Mouse (Mus musculus): ENCODE measurements around the gene Tmem150c. TPM values are rescaled to one million over a fixed set of nuclear protein-coding genes. Genes with fewer than 3 reads are reported as not detected.

Gene Tmem150c
- polyA plus RNA-seq, 1 experiment from 2014 or later: 39.8 TPM

GRCm38 (mm10) chr5:100187035-100187901 is 27.7 kb upstream of the Tmem150c start:
- Histone ChIP-seq H3K27me3 (replicated peaks) (no peaks in the 10 kb centered on the region), H3K4me1 (no peaks in the 10 kb centered on the region), H3K4me3 (no peak overlapping the region), H3K9ac (no peak overlapping the region), H3K9me3 (no peaks in the 10 kb centered on the region), H3K27ac (no peak overlapping the region), H3K36me3 (replicated peaks) (no peaks in the 10 kb centered on the region), H3K4me2 (no peak overlapping the region)
- 78% methylated on average over 3 of the region's 3 CpGs for WGBS
- no peak for ATAC-seq (replicated peaks)

GRCm38 (mm10) chr5:100186618-100187017 is 27.0 kb upstream of the Tmem150c start:
- Histone ChIP-seq H3K27ac (no peak overlapping the region), H3K4me1 (no peaks in the 10 kb centered on the region), H3K36me3 (replicated peaks) (no peaks in the 10 kb centered on the region), H3K4me2 (no peak overlapping the region), H3K27me3 (replicated peaks) (no peaks in the 10 kb centered on the region), H3K4me3 (no peak overlapping the region), H3K9ac (no peak overlapping the region), H3K9me3 (no peaks in the 10 kb centered on the region)
- no peak for ATAC-seq (replicated peaks)
- 71% methylated on average over 7 of the region's 7 CpGs for WGBS

GRCm38 (mm10) chr5:100185895-100186294 is 26.3 kb upstream of the Tmem150c start:
- Histone ChIP-seq H3K4me1 (no peaks in the 10 kb centered on the region), H3K36me3 (replicated peaks) (no peaks in the 10 kb centered on the region), H3K4me2 (no peak overlapping the region), H3K27me3 (replicated peaks) (no peaks in the 10 kb centered on the region), H3K9me3 (no peaks in the 10 kb centered on the region), H3K4me3 (no peak overlapping the region), H3K27ac (no peak overlapping the region), H3K9ac (no peak overlapping the region)
- no peak for ATAC-seq (replicated peaks)
- WGBS: 32% methylated on average over 7 of the region's 7 CpGs

- Histone ChIP-seq H3K9me3 (no peaks in the 10 kb centered on the region), H3K9ac (no peak overlapping the region), H3K4me3 (no peak overlapping the region), H3K27ac (no peak overlapping the region), H3K27me3 (replicated peaks) (no peaks in the 10 kb centered on the region), H3K36me3 (replicated peaks) (no peaks in the 10 kb centered on the region), H3K4me2 (no peak overlapping the region), H3K4me1 (peaks cover 7% of the 10 kb centered on the region)
- 24% methylated on average over 1 of the region's 1 CpGs for WGBS
- ATAC-seq (replicated peaks): no peak
Observed at GRCm38 (mm10) chr5:100181011-100181410, 21.4 kb upstream of the Tmem150c start.

GRCm38 (mm10) chr5:100178781-100179165 is 19.2 kb upstream of the Tmem150c start:
- no peak overlapping the region for H3K27ac ChIP-seq
- ATAC-seq (replicated peaks): no peak
- no peaks in the 10 kb centered on the region for H3K27me3 ChIP-seq (replicated peaks)
- H3K4me3 ChIP-seq: no peak overlapping the region
- peaks cover 13% of the 10 kb centered on the region for H3K4me1 ChIP-seq
- 77% methylated on average over 2 of the region's 2 CpGs for WGBS
- no peaks in the 10 kb centered on the region for H3K9me3 ChIP-seq
- no peak overlapping the region for H3K9ac ChIP-seq
- no peak overlapping the region for H3K4me2 ChIP-seq
- no peaks in the 10 kb centered on the region for H3K36me3 ChIP-seq (replicated peaks)

GRCm38 (mm10) chr5:100178122-100178780 is 18.6 kb upstream of the Tmem150c start:
- Histone ChIP-seq H3K4me2 (no peak overlapping the region), H3K36me3 (replicated peaks) (no peaks in the 10 kb centered on the region), H3K4me3 (no peak overlapping the region), H3K4me1 (peaks cover 13% of the 10 kb centered on the region), H3K27ac (no peak overlapping the region), H3K27me3 (replicated peaks) (no peaks in the 10 kb centered on the region), H3K9ac (no peak overlapping the region), H3K9me3 (no peaks in the 10 kb centered on the region)
- peak; percentile 78 for ATAC-seq (replicated peaks)
- WGBS: 76% methylated on average over 4 of the region's 4 CpGs

GRCm38 (mm10) chr5:100177547-100177946 is 17.9 kb upstream of the Tmem150c start:
- no peak for ATAC-seq (replicated peaks)
- H3K4me1 ChIP-seq: peaks cover 13% of the 10 kb centered on the region
- no peak overlapping the region for H3K9ac ChIP-seq
- no peaks in the 10 kb centered on the region for H3K9me3 ChIP-seq
- WGBS: 74% methylated on average over 5 of the region's 5 CpGs
- no peaks in the 10 kb centered on the region for H3K36me3 ChIP-seq (replicated peaks)
- H3K4me3 ChIP-seq: no peak overlapping the region
- no peak overlapping the region for H3K27ac ChIP-seq
- H3K27me3 ChIP-seq (replicated peaks): no peaks in the 10 kb centered on the region
- H3K4me2 ChIP-seq: no peak overlapping the region

GRCm38 (mm10) chr5:100176096-100176495 is 16.5 kb upstream of the Tmem150c start:
- 41% methylated on average over 5 of the region's 5 CpGs for WGBS
- no peak overlapping the region for H3K4me3 ChIP-seq
- H3K4me2 ChIP-seq: no peak overlapping the region
- H3K9ac ChIP-seq: no peak overlapping the region
- no peaks in the 10 kb centered on the region for H3K9me3 ChIP-seq
- H3K27ac ChIP-seq: no peak overlapping the region
- no peaks in the 10 kb centered on the region for H3K27me3 ChIP-seq (replicated peaks)
- peaks cover 13% of the 10 kb centered on the region for H3K4me1 ChIP-seq
- ATAC-seq (replicated peaks): no peak
- no peaks in the 10 kb centered on the region for H3K36me3 ChIP-seq (replicated peaks)

GRCm38 (mm10) chr5:100175582-100175981 is 16.0 kb upstream of the Tmem150c start:
- 0 out of 2 replicates have a peak, but pooled peaks have one; percentile 32 for ATAC-seq (replicated peaks)
- WGBS: 65% methylated on average over 7 of the region's 7 CpGs

GRCm38 (mm10) chr5:100172104-100172503 is 12.5 kb upstream of the Tmem150c start:
- Histone ChIP-seq H3K36me3 (replicated peaks) (no peaks in the 10 kb centered on the region), H3K4me3 (no peak overlapping the region), H3K9me3 (no peaks in the 10 kb centered on the region), H3K4me2 (no peak overlapping the region), H3K9ac (no peak overlapping the region), H3K27ac (no peak overlapping the region), H3K27me3 (replicated peaks) (no peaks in the 10 kb centered on the region), H3K4me1 (peaks cover 9% of the 10 kb centered on the region)
- no peak for ATAC-seq (replicated peaks)
- 39% methylated on average over 4 of the region's 4 CpGs for WGBS

More at GRCm38 (mm10) chr5:100175582-100175981, 16.0 kb upstream of the Tmem150c start:
- Histone ChIP-seq H3K27me3 (replicated peaks) (no peaks in the 10 kb centered on the region), H3K36me3 (replicated peaks) (no peaks in the 10 kb centered on the region), H3K9ac (no peak overlapping the region), H3K4me3 (no peak overlapping the region), H3K4me1 (peaks cover 13% of the 10 kb centered on the region), H3K9me3 (no peaks in the 10 kb centered on the region), H3K27ac (0 out of 2 replicates have a peak overlapping the region, but pooled peaks have one; percentile 22), H3K4me2 (no peak overlapping the region)

GRCm38 (mm10) chr5:100166591-100167491 is 7.2 kb upstream of the Tmem150c start:
- Histone ChIP-seq H3K4me1 (no peaks in the 10 kb centered on the region), H3K4me3 (no peak overlapping the region), H3K27me3 (replicated peaks) (no peaks in the 10 kb centered on the region), H3K36me3 (replicated peaks) (no peaks in the 10 kb centered on the region), H3K4me2 (no peak overlapping the region), H3K9me3 (no peaks in the 10 kb centered on the region), H3K9ac (no peak overlapping the region), H3K27ac (no peak overlapping the region)
- 50% methylated on average over 14 of the region's 14 CpGs for WGBS
- ATAC-seq (replicated peaks): no peak

- Histone ChIP-seq H3K9me3 (no peaks in the 10 kb centered on the region), H3K36me3 (replicated peaks) (no peaks in the 10 kb centered on the region), H3K4me1 (peaks cover 7% of the 10 kb centered on the region; the same call in 1 of the 2 replicates), H3K27me3 (replicated peaks) (no peaks in the 10 kb centered on the region), H3K27ac (no peak overlapping the region), H3K9ac (no peak overlapping the region), H3K4me2 (no peak overlapping the region), H3K4me3 (no peak overlapping the region)
- 66% methylated on average over 7 of the region's 7 CpGs for WGBS
- no peak for ATAC-seq (replicated peaks)
Observed at GRCm38 (mm10) chr5:100163368-100163767, 3.8 kb upstream of the Tmem150c start.

Data from midbrain, embryonic 15.5 days (tissue).